Mouse (Mus musculus) cortical plate, adult 2 months (tissue): Measurements from ENCODE around the gene Uncx.

Source experiments
- CTCF ChIP-seq: fragments of 200-500 bp; IDR thresholded peaks from 2 replicates; pipeline ENCODE4 v1.5.1; 2011; ENCODE audit warnings: mild to moderate bottlenecking, control low read depth, low read length; ENCODE audit not compliant: insufficient read depth; ENCODE audit errors: extremely low read depth
- POLR2A ChIP-seq: fragments of 200-500 bp; IDR thresholded peaks from 2 replicates; pipeline ENCODE4 v1.6.1; 2011; ENCODE audit warnings: mild to moderate bottlenecking, low read length, control low read depth; ENCODE audit not compliant: insufficient read depth; ENCODE audit errors: extremely low read depth

DNA sequence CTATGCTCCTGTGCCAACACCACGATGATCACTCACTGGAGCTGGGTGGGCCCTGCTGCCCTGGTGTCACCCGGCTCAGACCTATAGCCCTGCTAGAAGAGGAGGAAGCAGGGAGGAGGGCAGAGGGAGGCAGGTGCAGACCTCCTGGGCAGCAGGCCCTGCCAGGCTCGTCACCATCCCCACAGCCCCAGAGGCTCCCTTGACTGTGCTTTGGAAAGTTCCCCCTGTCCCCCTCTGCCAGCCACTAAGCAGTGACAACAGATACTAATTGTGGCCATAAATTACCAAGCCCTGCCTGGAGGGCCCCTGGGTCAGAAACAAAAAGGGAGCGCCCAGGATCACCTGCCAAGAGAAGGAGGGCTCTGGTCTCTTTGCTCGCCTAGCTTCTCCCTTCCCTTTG is 49.6 kb upstream of the Uncx start:
- TF ChIP-seq CTCF (no peak), POLR2A (no peak)
